Mouse (Mus musculus): ENCODE data around the gene Cpsf4l. TPM values are rescaled to one million over a fixed set of nuclear protein-coding genes. Genes with fewer than 3 reads are reported as not detected.

The Cpsf4l gene
- polyA plus RNA-seq, 1 experiment: 0.84 TPM

- H3K27ac ChIP-seq (ENCODE audit: control insufficient read depth, insufficient read depth, low read length): no peak overlapping the region
- DNase-seq: no peak
- H3K27me3 ChIP-seq (ENCODE audit: control insufficient read depth, insufficient read depth, low read length): no peaks in the 10 kb centered on the region
- H3K4me1 ChIP-seq (replicated peaks; ENCODE audit: control insufficient read depth, insufficient read depth, low read length): peaks cover 44% of the 10 kb centered on the region
- no peak overlapping the region for H3K4me3 ChIP-seq (ENCODE audit: control insufficient read depth, insufficient read depth, low read length)
- TF ChIP-seq CTCF (IDR thresholded peaks at IDR 0.05; ENCODE audit: borderline replicate concordance, control insufficient read depth, extremely low read depth, insufficient read depth, low read length, poor library complexity) (no peak), POLR2A (IDR thresholded peaks at IDR 0.05; ENCODE audit: control insufficient read depth, extremely low read depth, insufficient read depth, low read length, poor library complexity) (no peak)
- WGBS: 84% methylated on average over 11 of the region's 11 CpGs
- no peaks in the 10 kb centered on the region for H3K36me3 ChIP-seq (ENCODE audit: control insufficient read depth, insufficient read depth, low read length)
Measured at GRCm38 (mm10) chr11:113747725-113748380, 38.0 kb upstream of the Cpsf4l start.

GRCm38 (mm10) chr11:113747056-113747455, 37.2 kb upstream of the Cpsf4l start:
- peak; percentile 21 for DNase-seq
- Histone ChIP-seq H3K36me3 (ENCODE audit: control insufficient read depth, insufficient read depth, low read length) (no peaks in the 10 kb centered on the region), H3K4me1 (replicated peaks; ENCODE audit: control insufficient read depth, insufficient read depth, low read length) (peaks cover 43% of the 10 kb centered on the region), H3K27ac (ENCODE audit: control insufficient read depth, insufficient read depth, low read length) (no peak overlapping the region), H3K27me3 (ENCODE audit: control insufficient read depth, insufficient read depth, low read length) (no peaks in the 10 kb centered on the region), H3K4me3 (ENCODE audit: control insufficient read depth, insufficient read depth, low read length) (peak overlapping the region; percentile 21)
- TF ChIP-seq POLR2A (IDR thresholded peaks at IDR 0.05; ENCODE audit: control insufficient read depth, extremely low read depth, insufficient read depth, low read length, poor library complexity): no peak
- no peak for TF ChIP-seq CTCF (IDR thresholded peaks at IDR 0.05; ENCODE audit: borderline replicate concordance, control insufficient read depth, extremely low read depth, insufficient read depth, low read length, poor library complexity)
- 18% methylated on average over 16 of the region's 16 CpGs for whole genome bisulfite sequencing

- H3K27ac ChIP-seq (ENCODE audit: control insufficient read depth, insufficient read depth, low read length): no peak overlapping the region
- no peak for DNase-seq
- WGBS: 78% methylated on average over 4 of the region's 4 CpGs
- no peak overlapping the region for H3K4me3 ChIP-seq (ENCODE audit: control insufficient read depth, insufficient read depth, low read length)
- no peak for TF ChIP-seq CTCF (IDR thresholded peaks at IDR 0.05; ENCODE audit: borderline replicate concordance, control insufficient read depth, extremely low read depth, insufficient read depth, low read length, poor library complexity)
- TF ChIP-seq POLR2A (IDR thresholded peaks at IDR 0.05; ENCODE audit: control insufficient read depth, extremely low read depth, insufficient read depth, low read length, poor library complexity): no peak
- H3K27me3 ChIP-seq (ENCODE audit: control insufficient read depth, insufficient read depth, low read length): no peaks in the 10 kb centered on the region
- peaks cover 40% of the 10 kb centered on the region for H3K4me1 ChIP-seq (replicated peaks; ENCODE audit: control insufficient read depth, insufficient read depth, low read length)
- H3K36me3 ChIP-seq (ENCODE audit: control insufficient read depth, insufficient read depth, low read length): no peaks in the 10 kb centered on the region
Measured at GRCm38 (mm10) chr11:113745961-113746360, 36.1 kb upstream of the Cpsf4l start.

- H3K36me3 ChIP-seq (ENCODE audit: control insufficient read depth, insufficient read depth, low read length): no peaks in the 10 kb centered on the region
- H3K4me3 ChIP-seq (ENCODE audit: control insufficient read depth, insufficient read depth, low read length): no peak overlapping the region
- no peaks in the 10 kb centered on the region for H3K27me3 ChIP-seq (ENCODE audit: control insufficient read depth, insufficient read depth, low read length)
- H3K27ac ChIP-seq (ENCODE audit: control insufficient read depth, insufficient read depth, low read length): no peak overlapping the region
- WGBS: 98% methylated on average over 1 of the region's 1 CpGs
- DNase-seq: no peak
- TF ChIP-seq POLR2A (IDR thresholded peaks at IDR 0.05; ENCODE audit: control insufficient read depth, extremely low read depth, insufficient read depth, low read length, poor library complexity): no peak
- TF ChIP-seq CTCF (IDR thresholded peaks at IDR 0.05; ENCODE audit: borderline replicate concordance, control insufficient read depth, extremely low read depth, insufficient read depth, low read length, poor library complexity): no peak
- H3K4me1 ChIP-seq (replicated peaks; ENCODE audit: control insufficient read depth, insufficient read depth, low read length): peaks cover 30% of the 10 kb centered on the region
Measured at GRCm38 (mm10) chr11:113742998-113743397, 33.2 kb upstream of the Cpsf4l start.

- WGBS: 92% methylated on average over 7 of the region's 7 CpGs
- TF ChIP-seq POLR2A (IDR thresholded peaks at IDR 0.05; ENCODE audit: control insufficient read depth, extremely low read depth, insufficient read depth, low read length, poor library complexity) (no peak), CTCF (IDR thresholded peaks at IDR 0.05; ENCODE audit: borderline replicate concordance, control insufficient read depth, extremely low read depth, insufficient read depth, low read length, poor library complexity) (no peak)
- H3K4me1 ChIP-seq (replicated peaks; ENCODE audit: control insufficient read depth, insufficient read depth, low read length): peaks cover 22% of the 10 kb centered on the region
- no peaks in the 10 kb centered on the region for H3K36me3 ChIP-seq (ENCODE audit: control insufficient read depth, insufficient read depth, low read length)
- H3K4me3 ChIP-seq (ENCODE audit: control insufficient read depth, insufficient read depth, low read length): no peak overlapping the region
- no peak for DNase-seq
- no peaks in the 10 kb centered on the region for H3K27me3 ChIP-seq (ENCODE audit: control insufficient read depth, insufficient read depth, low read length)
- H3K27ac ChIP-seq (ENCODE audit: control insufficient read depth, insufficient read depth, low read length): no peak overlapping the region
Measured at GRCm38 (mm10) chr11:113740100-113740499, 30.3 kb upstream of the Cpsf4l start.

GRCm38 (mm10) chr11:113739213-113739612, 29.4 kb upstream of the Cpsf4l start:
- Histone ChIP-seq H3K4me1 (replicated peaks; ENCODE audit: control insufficient read depth, insufficient read depth, low read length) (peaks cover 22% of the 10 kb centered on the region), H3K36me3 (ENCODE audit: control insufficient read depth, insufficient read depth, low read length) (no peaks in the 10 kb centered on the region), H3K27ac (ENCODE audit: control insufficient read depth, insufficient read depth, low read length) (no peak overlapping the region), H3K27me3 (ENCODE audit: control insufficient read depth, insufficient read depth, low read length) (no peaks in the 10 kb centered on the region), H3K4me3 (ENCODE audit: control insufficient read depth, insufficient read depth, low read length) (no peak overlapping the region)
- no peak for DNase-seq
- TF ChIP-seq POLR2A (IDR thresholded peaks at IDR 0.05; ENCODE audit: control insufficient read depth, extremely low read depth, insufficient read depth, low read length, poor library complexity): no peak
- no peak for TF ChIP-seq CTCF (IDR thresholded peaks at IDR 0.05; ENCODE audit: borderline replicate concordance, control insufficient read depth, extremely low read depth, insufficient read depth, low read length, poor library complexity)
- WGBS: 94% methylated on average over 8 of the region's 8 CpGs
